Mouse (Mus musculus): ENCODE measurements around the gene Rps26. TPM values are rescaled to one million over a fixed set of nuclear protein-coding genes. Genes with fewer than 3 reads are reported as not detected.

The Rps26 gene
- total RNA-seq (2021) = 100 to 1,000 TPM; 288 to 319 TPM

- peak; percentile 80 to 88 for DNase-seq
Measured at GRCm38 (mm10) chr10:128626311-128627310, at the start of gene Rps26. Rps26 (minus strand) TSS chr10:128626747.

GRCm38 (mm10) chr10:128674469-128675008 is 48.0 kb upstream of the Rps26 start:
- no peak for DNase-seq

GRCm38 (mm10) chr10:128673763-128674468 is 47.4 kb upstream of the Rps26 start, which contains the start of gene Suox:
Suox (minus strand) TSS chr10:128674073.
- DNase-seq = peak; percentile 78

GRCm38 (mm10) chr10:128671148-128671547 is 44.6 kb upstream of the Rps26 start:
- DNase-seq = no peak

GRCm38 (mm10) chr10:128668790-128669672 is 42.5 kb upstream of the Rps26 start:
- DNase-seq = peak; percentile 64 to 65

GRCm38 (mm10) chr10:128665806-128666205 is 39.3 kb upstream of the Rps26 start:
- no peak for DNase-seq

- no peak for DNase-seq
Measured at GRCm38 (mm10) chr10:128665307-128665706, 38.8 kb upstream of the Rps26 start.

GRCm38 (mm10) chr10:128664808-128665207 is 38.3 kb upstream of the Rps26 start:
- DNase-seq = no peak

GRCm38 (mm10) chr10:128663441-128664220 is 37.1 kb upstream of the Rps26 start:
- DNase-seq = no peak

- no peak for DNase-seq
Measured at GRCm38 (mm10) chr10:128662465-128662864, 35.9 kb upstream of the Rps26 start.

GRCm38 (mm10) chr10:128659490-128659889 is 32.9 kb upstream of the Rps26 start:
- DNase-seq = no peak

GRCm38 (mm10) chr10:128657844-128658243 is 31.3 kb upstream of the Rps26 start:
- no peak for DNase-seq

- no peak for DNase-seq
Measured at GRCm38 (mm10) chr10:128656731-128657130, 30.2 kb upstream of the Rps26 start.

- DNase-seq = no peak
Measured at GRCm38 (mm10) chr10:128655254-128655653, 28.7 kb upstream of the Rps26 start.

- no peak for DNase-seq
Measured at GRCm38 (mm10) chr10:128653866-128654265, 27.3 kb upstream of the Rps26 start.

- DNase-seq = peak in 1 of 2 experiments; percentile 21
Measured at GRCm38 (mm10) chr10:128646139-128647089, 19.9 kb upstream of the Rps26 start.

- DNase-seq = peak; percentile 45 to 46
Measured at GRCm38 (mm10) chr10:128645111-128646011, 18.8 kb upstream of the Rps26 start, which contains the start of gene Ikzf4. Ikzf4 (minus strand) TSS chr10:128645991.

GRCm38 (mm10) chr10:128642749-128643148 is 16.2 kb upstream of the Rps26 start:
- DNase-seq = no peak

GRCm38 (mm10) chr10:128641871-128642270 is 15.3 kb upstream of the Rps26 start:
- DNase-seq = no peak
